Mouse (Mus musculus): ENCODE results near the gene Olfr1418.

DNA sequence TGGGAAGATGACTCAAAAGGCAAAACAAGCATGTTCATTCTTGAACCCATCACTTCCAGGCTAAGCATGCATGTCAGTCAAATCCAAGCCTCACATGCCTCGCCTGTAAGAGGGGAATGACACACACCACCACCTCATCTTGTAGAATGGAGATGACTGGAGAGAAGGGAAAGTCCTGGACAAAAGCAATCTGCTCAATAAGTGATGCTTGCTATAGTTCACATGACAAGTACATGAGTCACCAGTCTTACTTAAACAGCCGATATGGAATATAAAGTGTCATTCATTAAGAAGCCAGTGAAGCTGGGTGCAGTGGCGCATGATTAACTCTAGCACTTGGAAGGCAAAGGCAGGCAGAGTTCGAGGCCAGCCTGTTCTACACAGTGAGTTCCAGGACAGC is 47.7 kb downstream of the Olfr1418 start:
- TF ChIP-seq POLR2A (IDR thresholded peaks at IDR 0.05; ENCODE audit: extremely low read depth, insufficient read depth, low read length) (no peak), CTCF (IDR thresholded peaks at IDR 0.05; ENCODE audit: low read depth, low read length) (no peak)
